Mouse (Mus musculus) natural killer cell, adult 2 months (primary cell): ENCODE data around the gene Wbp11.
A peak's percentile ranks its signal among the peaks of the same experiment; 100 is the strongest.
"Not testable (repeated sequence)": the region's sequence is repeated elsewhere in the genome, so short reads cannot be mapped to it uniquely, and the experiment has no call there.

ENCODE experiments used
- DNase-seq, 2 experiments: peaks; one replicate each; pipeline ENCODE4 v3.0.0; 2022; ENCODE audit warnings: low spot score in 2 of 2

Gene Wbp11

DNA sequence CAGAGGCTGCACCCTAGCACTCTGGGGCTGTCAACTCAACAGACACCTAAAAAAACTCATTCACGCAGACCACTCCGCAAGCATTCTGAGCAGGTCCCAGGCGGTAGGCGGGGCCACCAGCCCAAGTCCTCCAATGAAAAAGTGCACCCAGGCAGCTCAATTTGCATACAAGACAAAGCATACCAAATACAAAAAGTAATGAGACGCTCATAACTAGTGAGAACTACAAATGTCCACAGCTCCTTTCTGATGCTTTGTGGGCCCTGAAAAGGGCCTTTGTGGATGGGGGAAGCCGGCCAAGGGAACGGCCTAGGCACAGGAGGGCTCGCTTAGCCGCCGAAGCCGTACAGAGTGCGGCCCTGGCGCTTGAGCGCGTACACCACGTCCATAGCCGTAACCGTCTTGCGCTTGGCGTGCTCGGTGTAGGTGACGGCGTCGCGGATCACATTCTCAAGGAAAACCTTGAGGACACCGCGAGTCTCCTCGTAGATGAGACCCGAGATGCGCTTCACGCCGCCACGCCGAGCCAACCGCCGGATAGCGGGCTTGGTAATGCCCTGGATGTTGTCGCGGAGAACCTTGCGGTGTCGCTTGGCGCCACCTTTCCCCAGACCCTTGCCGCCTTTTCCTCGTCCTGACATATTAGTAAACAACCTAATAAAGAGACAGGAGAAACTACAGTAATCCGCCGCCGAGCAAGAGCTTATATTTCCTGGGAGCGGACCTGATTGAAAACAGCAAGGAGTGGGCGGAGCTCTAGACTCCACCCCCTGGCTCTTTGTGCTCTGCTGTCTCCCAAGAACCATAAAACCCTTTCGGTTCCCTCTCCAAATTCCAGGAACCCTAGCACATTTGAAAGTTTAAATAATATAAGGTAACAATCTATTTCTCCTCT is 24.0 kb downstream of the Wbp11 start, which contains the start of gene Hist4h4:
TSS of gene Hist4h4 (minus strand) at position 677 of the 895 bp plus-strand sequence.
- DNase-seq = peak; percentile 86 to 90

DNA sequence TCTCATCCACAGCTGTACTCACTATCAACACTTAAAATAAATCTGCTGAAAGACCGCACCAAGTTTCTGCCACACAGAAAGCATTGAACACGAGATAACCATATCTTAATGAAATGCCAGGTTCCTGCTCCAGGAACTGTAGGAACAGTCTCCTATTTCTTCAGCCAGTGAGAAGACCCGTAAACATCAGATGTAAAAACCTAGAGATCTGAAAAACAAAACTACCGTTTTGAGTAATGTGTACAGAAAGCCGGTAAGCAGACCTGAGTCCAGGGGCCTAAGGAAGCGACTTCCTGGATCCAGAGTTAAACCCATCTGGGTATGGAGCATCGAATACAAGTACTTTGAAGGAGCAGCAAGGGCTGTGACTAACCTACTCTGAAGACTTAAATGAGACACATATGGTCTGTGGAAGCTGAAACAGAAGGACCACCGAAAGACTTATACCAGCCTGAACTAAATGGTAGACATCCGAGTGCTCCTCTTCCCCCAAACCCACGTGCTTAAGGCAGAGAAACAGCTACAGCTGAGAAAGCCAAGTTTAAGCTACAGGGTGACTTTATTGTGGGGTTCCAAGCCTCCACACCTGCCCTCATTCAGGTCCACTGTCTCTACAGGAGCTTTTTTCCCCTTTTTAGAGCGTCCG is 24.8 kb downstream of the Wbp11 start:
- no peak for DNase-seq

DNA sequence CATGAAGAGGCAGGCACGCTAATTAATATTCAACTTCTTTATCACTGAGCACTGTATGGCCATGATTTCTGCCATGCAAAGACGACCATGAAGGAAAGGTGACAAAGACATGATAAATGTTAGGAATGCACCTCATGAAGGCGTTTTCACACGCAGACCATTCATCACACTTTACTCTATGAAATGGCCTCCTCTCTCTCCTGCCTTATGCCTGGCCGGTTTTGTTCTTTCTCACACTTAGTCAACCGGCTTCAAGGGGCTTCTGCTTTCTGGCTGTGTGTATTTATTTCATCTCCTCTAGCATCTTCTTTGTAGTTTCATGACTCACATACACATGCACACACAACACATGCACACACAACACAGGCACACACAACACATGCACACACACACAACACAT is 26.8 kb downstream of the Wbp11 start:
- no peak for DNase-seq

DNA sequence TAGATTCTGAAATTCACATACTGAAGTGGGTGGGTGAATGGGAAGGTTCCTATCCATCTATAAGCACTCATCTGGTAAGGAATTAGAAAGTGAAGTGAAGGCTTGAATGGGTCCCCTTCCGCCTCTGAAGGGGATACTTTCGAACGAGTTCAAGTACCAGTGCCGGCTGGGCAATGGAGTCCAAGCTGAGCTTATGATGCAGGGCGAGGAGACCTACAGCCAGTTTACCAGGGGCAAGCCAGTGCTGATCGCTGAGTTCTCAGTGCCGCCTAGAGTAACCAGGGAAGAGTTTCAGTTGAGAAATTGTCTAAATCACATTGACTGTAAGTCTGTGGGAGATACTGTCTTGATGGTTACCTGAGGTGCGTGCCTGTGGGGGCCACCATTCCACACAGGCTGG is 27.3 kb downstream of the Wbp11 start:
- no peak for DNase-seq

DNA sequence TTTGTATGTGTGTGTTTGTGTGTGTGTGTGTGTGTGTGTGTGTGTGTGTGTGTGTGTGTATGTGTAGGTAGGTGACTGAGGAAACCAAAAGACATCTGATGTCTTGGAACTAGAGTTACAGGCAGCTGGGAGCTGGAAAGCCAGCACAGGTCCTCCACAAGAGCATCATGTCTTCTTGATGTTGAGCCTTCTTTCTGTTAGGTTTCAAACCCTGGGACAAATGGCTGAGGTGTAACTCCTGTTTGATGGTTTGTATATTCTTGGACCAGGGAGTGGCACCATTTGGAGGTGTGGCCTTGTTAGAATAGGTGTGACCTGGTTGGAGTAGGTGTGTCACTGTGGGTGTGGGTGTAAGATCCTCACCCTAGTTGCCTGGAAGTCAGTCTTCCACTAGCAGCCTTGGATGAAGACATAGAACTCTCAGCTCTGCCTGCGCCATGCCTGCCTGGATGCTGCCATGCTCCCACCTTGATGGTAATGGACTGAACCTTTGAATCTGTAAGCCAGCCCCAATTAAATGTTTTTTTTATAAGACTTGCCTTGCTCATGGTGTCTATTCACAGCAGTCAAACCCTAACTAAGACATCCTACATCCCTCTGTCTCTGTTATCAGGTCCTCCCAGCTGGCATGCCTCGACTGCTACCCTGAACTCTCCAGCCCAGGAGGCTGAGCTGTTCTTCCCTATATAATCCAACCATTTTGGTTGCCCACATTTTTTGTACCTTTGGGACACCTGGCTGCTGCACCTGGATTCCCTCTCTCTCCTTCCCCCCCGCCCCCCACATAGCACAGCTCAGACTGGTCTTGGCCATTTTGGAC is 29.9 kb downstream of the Wbp11 start:
- not testable (repeated sequence) for DNase-seq

DNA sequence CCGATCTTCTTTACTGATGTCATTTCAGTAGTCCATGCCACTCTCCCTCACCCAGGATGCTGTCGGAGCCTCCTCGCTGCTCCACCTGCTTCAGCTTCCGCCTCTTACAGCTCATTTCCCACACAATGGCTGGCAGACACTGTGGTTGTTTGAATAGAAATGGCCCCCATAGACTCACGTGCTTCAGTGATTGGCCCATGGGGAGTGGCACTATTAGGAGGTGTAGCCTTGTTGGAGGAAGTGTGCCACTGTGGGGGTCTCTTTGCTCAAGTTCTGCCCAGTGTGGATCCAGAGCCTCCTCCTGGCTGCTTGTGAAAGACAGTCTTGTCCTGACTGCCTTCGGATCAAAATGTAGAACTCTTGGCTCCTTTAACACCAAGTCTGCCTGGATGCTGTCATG is 32.2 kb downstream of the Wbp11 start:
- DNase-seq = no peak

DNA sequence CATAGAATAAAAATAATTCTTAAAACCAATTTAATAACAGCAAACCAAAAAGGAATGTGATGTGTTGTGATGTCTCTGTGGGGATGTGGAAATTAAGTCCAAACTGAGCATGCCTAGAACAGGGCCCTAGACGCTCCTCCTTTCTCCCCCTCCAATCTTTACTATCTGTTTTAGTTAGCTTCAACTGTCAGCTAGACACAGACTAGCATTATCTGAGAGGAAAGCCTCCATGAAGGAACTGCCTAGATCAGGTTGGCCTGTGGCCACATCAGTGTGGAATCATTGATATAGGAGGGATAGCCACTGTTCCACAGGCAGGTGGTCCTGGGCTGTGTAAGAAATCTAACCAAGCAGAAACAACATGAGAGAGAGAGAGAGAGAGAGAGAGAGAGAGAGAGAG is 32.9 kb downstream of the Wbp11 start:
- no peak for DNase-seq

DNA sequence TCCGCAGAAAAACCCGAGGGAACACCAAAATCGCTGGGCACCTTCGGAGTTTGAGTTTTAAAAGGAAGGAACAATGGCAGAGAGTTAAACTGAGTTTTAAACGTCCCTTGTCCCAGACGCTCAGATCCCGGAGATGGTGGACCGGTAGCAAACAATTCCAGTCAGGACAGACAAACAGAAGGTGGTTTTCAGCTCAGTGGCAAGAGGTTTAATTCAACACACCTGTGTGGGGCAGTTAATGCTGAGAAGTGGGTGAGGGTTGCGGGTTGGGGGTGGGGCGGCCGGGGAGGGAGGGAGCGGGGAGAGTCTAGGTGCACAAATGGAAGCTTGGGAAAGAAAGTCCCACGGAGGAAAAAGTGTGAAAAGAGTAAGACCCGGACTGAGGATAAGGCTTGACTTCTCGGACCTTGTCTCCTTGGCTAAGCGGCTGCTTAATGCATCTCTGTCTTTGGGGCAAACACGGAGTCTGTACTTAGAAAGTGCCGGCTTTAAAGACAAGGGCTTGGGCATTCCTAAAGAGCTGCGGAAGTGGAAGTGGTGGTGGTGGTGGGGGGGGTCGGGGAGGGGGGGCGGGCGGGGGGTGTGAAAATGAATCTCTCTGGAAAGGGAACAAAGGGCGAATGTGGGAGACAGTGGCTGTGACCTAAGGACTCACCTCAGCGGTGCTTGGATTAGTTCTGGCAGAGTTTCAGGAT is 34.1 kb downstream of the Wbp11 start:
- no peak for DNase-seq

DNA sequence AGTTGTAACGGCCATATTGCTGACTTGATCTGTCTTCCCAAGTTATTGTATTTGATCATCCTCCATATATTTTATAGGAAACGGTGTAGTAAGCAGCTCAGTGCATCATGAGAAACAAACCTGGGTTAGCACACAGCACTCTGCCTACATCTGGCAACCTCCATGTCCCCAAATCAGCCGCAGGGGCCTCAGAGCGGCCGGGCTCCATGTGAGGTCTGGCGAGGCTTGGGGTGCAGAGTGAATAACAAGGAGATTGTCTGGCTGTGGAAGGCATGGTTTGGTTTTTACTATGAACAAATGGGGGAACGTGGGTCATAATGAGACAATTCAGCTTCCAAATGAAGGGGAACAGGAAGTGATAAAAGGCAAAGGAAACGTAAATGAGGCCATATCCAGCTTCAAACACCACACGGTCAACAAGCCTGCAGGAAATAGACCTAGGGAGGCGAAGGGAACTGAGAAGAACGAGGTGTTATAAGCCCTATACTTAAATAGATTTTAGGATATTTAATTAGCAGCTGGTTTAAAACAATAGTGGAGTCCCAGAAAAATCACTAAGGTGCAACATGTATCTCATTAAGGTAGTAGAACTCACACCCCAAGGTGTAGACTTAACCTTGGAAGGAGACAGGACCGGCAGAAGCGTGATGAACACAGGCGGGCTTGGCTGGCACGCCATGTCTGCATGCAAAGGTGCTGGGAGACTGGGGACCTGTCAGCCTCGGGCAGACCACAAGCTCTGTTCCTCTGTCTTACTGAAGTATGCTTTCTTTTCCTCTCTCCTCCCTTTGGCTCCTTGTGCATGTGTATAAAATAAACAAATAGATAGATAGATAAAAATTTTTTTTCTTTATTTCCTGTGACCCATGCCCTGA is 34.9 kb downstream of the Wbp11 start:
- no peak for DNase-seq

DNA sequence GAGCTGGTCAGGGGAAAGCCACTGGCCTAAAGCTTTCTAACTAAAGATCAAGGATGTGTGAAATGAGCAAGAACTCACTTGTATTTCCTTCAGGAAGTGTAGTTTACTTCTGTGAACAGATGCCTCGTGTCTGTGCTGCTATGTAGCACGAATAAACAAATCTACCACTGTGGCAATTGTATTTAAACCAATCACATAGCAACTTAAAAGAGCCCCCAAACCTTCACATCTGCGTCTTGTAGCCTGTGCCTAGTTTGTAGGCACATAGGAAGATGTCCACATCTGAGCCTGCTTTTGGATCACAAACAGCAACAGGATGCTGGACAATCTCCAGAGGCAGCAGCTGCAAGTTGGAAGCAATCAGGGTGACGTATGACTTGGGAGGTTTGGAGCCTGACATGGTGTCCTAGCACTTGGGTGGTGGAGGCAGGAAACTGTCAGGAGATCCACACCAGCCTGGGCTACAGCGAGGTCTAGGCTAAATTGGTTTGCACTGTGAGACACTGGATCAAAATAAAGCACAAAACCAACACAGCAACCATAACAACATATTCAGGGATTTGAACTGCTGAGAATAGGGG is 38.6 kb downstream of the Wbp11 start:
- DNase-seq = no peak

DNA sequence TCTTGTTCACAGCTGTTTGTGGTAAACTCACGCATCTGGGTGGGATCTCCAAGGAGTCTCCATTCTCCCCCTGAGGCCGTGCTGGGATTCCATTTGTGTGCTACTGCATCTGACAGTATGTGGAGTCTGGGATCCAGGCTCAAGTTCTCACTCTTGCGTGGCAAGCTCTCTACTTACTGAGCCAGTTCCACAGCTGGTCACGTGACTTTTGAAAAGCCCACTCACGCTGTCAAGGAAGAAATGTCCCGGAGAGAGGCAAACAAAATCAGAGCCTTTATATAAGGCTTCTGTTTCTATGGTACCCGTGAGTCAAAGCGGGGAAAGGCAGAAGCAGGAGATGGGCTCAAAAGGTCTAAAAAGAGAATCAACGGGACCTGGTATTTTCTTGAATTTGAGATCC is 45.3 kb downstream of the Wbp11 start:
- DNase-seq = no peak

DNA sequence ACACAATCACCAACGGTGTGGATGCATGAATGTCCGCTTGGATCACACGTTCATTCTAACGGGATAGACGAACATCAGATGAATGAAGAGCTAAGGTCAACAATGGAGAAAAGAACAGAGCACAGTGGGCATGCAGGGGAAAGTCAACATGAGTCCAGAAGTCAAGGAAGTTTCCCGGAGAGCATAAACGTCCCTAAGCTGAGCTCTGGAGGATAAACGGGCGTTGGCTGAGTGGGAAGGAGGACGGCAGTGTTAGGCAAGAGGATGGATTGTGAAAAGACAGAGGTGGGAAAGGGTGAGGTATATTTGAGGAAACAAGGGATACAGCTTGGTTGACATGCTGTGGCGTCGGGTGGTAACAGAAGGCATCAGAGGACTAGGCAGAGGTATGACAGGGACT is 45.9 kb downstream of the Wbp11 start:
- no peak for DNase-seq

DNA sequence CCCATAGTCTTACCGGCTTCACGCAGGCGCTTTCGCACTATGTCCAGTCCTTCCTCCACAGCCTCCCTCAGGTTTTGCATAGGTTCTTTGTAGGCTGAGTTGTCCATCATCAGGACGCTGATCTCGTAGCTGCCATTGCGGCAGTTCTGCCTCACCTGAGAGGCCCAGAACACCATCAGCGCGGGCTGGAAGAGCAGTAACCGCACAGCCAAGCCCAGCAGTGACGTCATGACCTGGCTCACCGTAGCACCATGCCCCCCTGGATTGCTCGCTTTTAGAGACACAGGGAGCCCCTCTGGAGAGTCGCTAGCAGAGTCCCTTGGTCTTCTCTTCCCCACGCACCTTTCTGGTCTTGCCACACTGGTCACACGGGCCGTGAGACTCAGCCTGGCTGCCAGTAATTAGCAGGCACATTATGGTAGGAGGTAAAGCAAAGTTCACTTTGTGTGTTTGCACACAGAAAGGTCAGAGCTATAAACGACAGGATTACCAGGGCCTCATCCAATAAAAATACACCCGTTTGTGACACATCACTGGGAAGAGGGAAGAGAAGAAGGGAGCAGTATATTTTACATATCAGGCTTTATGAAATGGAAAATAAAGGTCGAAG is 46.6 kb downstream of the Wbp11 start, which contains the start of gene Gucy2c:
TSS of gene Gucy2c (minus strand) at position 389 of the 610 bp plus-strand sequence.
- DNase-seq = no peak

DNA sequence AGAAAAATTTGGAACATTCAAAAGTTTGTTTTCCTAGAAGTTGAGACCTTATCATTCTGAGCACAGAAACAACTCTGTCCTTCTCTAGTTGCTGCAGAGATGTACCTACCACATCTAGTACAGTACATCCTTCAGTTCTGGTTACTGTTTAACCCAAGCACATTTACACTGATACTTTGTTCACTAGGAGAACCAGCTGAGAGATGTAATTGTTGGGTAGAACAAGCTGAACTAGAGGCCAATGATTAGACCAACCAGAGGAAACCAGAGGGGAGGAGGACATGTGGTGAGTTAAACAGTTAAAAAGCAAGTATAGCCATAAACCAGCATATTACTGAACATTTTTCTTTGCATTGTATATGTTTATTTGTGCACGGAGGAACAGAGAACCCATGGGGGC is 51.6 kb downstream of the Wbp11 start:
- DNase-seq = no peak

DNA sequence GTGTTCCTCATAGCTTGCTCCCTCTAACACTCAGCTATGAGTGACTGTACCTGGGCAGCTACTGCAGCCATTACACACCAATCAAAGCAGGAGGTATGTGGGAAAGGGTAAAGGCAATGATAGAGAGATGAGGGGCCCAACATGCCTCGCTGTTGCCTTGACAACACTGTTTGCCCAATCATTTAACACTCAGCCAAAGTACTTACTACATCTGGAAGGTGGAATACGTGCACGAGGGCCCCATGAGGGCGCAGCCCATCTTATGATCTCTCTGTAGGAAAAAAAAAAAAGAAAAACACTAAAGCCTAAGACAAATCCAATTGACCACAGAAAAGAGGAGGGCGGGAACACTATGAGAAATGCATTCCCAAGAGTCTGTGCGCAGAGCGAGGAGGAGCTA is 58.2 kb downstream of the Wbp11 start:
- DNase-seq = no peak

DNA sequence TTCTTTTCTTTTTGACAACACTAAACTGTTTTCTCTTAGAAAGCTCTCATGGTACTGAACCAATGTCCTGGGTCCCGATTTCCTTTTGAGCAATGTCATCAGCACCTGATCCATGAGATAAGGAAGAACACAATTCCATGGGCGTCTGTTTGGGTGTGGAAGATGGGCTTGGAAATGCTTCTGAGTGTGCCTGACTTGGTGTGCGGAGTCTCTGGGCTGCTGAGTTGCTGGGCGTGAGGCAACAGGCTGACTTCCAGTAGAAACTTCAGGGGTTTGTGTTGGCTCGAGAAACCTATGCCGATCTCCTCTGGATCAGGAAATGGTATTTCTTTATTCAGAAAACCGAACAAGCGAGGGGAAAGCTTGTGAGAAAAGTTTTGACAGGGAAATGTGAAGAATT is 58.9 kb downstream of the Wbp11 start:
- no peak for DNase-seq

DNA sequence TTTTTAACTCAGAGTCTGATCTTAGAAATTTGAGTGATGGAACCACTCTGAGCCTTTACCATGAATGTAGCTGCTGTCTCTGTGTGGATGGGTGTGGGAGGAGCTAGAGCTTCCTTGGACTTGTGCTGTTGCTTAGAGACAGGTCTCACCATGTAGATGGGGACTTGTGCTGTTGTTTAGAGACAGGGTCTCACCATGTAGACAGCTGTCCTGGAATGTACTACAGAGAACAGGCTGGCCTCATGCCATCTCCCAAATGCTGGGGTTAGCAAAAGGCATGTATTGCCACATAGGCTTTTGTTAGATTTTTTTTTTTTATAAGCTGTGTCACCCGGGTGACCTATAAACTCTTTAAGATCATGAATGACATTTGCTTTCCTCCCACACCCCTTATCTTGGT is 64.1 kb downstream of the Wbp11 start:
- DNase-seq = no peak
